Mouse (Mus musculus): ENCODE results near the gene Xxylt1. TPM values are rescaled to one million over a fixed set of nuclear protein-coding genes. Genes with fewer than 3 reads are reported as not detected.

Xxylt1 gene
- total and polyA plus RNA-seq, 3 experiments: 12.8 to 164 (median 26.6) TPM

DNA sequence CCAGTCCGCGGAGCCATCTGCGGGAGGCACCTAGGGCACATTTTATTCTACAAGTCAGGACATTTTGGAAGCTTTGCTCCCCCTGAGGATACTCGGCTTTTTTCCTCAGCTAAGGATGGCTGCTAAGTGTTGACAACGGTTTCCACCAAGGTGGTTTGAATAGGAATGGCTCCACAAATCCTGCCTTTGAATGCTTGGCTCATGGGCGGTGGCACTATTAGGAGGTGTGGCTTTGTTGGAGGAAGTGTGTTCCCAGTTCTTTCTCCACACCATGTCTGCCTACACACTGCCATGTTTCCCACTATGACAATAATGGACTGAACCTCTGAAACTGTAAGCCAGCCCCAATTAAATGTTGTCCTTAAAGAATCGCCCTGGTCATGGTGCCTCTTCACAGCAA is 55.7 kb downstream of the Xxylt1 start:
- H3K79me2 ChIP-seq (ENCODE audit: control insufficient read depth, insufficient read depth, low read length, poor library complexity): no peaks in the 10 kb centered on the region
- no peak overlapping the region for H3K27ac ChIP-seq (ENCODE audit: control insufficient read depth, low read depth, low read length)
- DNase-seq (ENCODE audit: low read depth, low spot score): peak; percentile 10
- no peak overlapping the region for H3K4me3 ChIP-seq (ENCODE audit: control insufficient read depth in 1 of 2, insufficient read depth in 1 of 2, low read depth in 2 of 2, low read length in 2 of 2)
- TF ChIP-seq TAL1 (IDR thresholded peaks at IDR 0.05; ENCODE audit: low read length) (no peak), ZMIZ1 (IDR thresholded peaks at IDR 0.05; ENCODE audit: low read depth, low read length) (no peak), NELFE (IDR thresholded peaks at IDR 0.05; ENCODE audit: low read depth, low read length) (no peak), MAFK (IDR thresholded peaks at IDR 0.05; ENCODE audit: borderline replicate concordance, low read depth, low read length) (no peak), NRF1 (IDR thresholded peaks at IDR 0.05; ENCODE audit: insufficient read depth, low read depth, low read length, poor library complexity, severe bottlenecking) (no peak), EP300 (IDR thresholded peaks at IDR 0.05; ENCODE audit: low read depth in 1 of 2, low read length in 2 of 2) (no peak), MAZ (IDR thresholded peaks at IDR 0.05; ENCODE audit: low read depth, low read length) (no peak), SIN3A (IDR thresholded peaks at IDR 0.05; ENCODE audit: low read length) (no peak), POLR2AphosphoS5 (IDR thresholded peaks at IDR 0.05; ENCODE audit: borderline replicate concordance, low read depth, low read length) (no peak)
- peaks cover 0 to 3% of the 10 kb centered on the region in 2 experiments; a peak in 3 of 4 replicates for H3K36me3 ChIP-seq (ENCODE audit: control insufficient read depth in 1 of 2, insufficient read depth in 2 of 2, low read length in 2 of 2)
- peaks cover 0 to 10% of the 10 kb centered on the region in 2 experiments; a peak in 2 of 4 replicates for H3K4me1 ChIP-seq (ENCODE audit: control insufficient read depth in 1 of 2, insufficient read depth in 2 of 2, low read length in 2 of 2)
- H3K27me3 ChIP-seq (ENCODE audit: control insufficient read depth in 1 of 2, insufficient read depth in 2 of 2, low read length in 2 of 2): no peaks in the 10 kb centered on the region
- H3K9me3 ChIP-seq (replicated peaks; ENCODE audit: insufficient read depth, low read length): no peaks in the 10 kb centered on the region
- no peak overlapping the region for H3K9ac ChIP-seq (ENCODE audit: control insufficient read depth, low read depth, low read length, poor library complexity, severe bottlenecking)

DNA sequence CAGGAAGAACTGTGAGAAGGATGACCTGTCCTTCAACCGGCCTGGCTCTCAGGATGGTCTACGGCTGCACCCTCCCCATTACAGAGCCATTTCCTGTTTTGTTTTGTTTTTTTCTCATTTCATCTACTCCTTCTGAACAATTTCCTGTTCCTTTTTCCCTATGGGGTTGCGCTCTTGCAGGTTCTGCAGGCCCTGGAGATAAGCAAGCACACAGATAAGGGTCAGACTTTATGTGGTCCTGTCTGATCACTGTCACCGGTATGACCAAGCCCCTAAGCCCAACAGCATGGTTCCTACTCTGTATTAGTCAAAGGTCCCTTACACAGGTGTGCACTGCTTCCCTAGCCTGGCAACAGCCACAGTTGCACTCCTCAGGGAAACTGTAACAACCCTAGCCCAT is 56.2 kb downstream of the Xxylt1 start:
- Histone ChIP-seq H3K9ac (ENCODE audit: control insufficient read depth, low read depth, low read length, poor library complexity, severe bottlenecking) (no peak overlapping the region), H3K4me3 (ENCODE audit: control insufficient read depth in 1 of 2, insufficient read depth in 1 of 2, low read depth in 2 of 2, low read length in 2 of 2) (no peak overlapping the region), H3K4me1 (ENCODE audit: control insufficient read depth in 1 of 2, insufficient read depth in 2 of 2, low read length in 2 of 2) (peaks cover 0 to 10% of the 10 kb centered on the region in 2 experiments; a peak in 2 of 4 replicates), H3K79me2 (ENCODE audit: control insufficient read depth, insufficient read depth, low read length, poor library complexity) (no peaks in the 10 kb centered on the region), H3K36me3 (ENCODE audit: control insufficient read depth in 1 of 2, insufficient read depth in 2 of 2, low read length in 2 of 2) (peaks cover 0 to 3% of the 10 kb centered on the region in 2 experiments; a peak in 3 of 4 replicates), H3K27ac (ENCODE audit: control insufficient read depth, low read depth, low read length) (no peak overlapping the region), H3K9me3 (replicated peaks; ENCODE audit: insufficient read depth, low read length) (no peaks in the 10 kb centered on the region), H3K27me3 (ENCODE audit: control insufficient read depth in 1 of 2, insufficient read depth in 2 of 2, low read length in 2 of 2) (no peaks in the 10 kb centered on the region)
- peak; percentile 28 for DNase-seq (ENCODE audit: low read depth, low spot score)
- TF ChIP-seq ETS1 (IDR thresholded peaks at IDR 0.05; ENCODE audit: low read depth, low read length): 0 out of 2 replicates have a peak, but pooled peaks have one; percentile 32
- TF ChIP-seq EP300 (IDR thresholded peaks at IDR 0.05; ENCODE audit: low read depth in 1 of 2, low read length in 2 of 2): peak; percentile 18 to 54; a peak in 2 of 4 replicates
- TF ChIP-seq ZNF384 (IDR thresholded peaks at IDR 0.05; ENCODE audit: low read depth, low read length): peak; percentile 45; the same call in 1 of the 2 replicates
- TF ChIP-seq CHD2 (IDR thresholded peaks at IDR 0.05; ENCODE audit: low read length): no peak
- 0 out of 2 replicates have a peak, but pooled peaks have one; percentile 17 for TF ChIP-seq ELF1 (IDR thresholded peaks at IDR 0.05; ENCODE audit: low read depth, low read length)
- no peak for TF ChIP-seq ZKSCAN1 (IDR thresholded peaks at IDR 0.05; ENCODE audit: low read depth, low read length)
- peak; percentile 81 for TF ChIP-seq GATA1 (IDR thresholded peaks at IDR 0.05; ENCODE audit: low read depth, low read length)

All from MEL (cell line).